Mouse (Mus musculus) ES-Bruce4 (cell line): ENCODE measurements around the gene Atxn1. TPM values are rescaled to one million over a fixed set of nuclear protein-coding genes. Genes with fewer than 3 reads are reported as not detected.

ENCODE experiments used
- H3K27ac ChIP-seq: 2 replicates; pipeline ENCODE4 v1.5.1; 2012; ENCODE audit warnings: low read length, inconsistent platforms; ENCODE audit not compliant: insufficient read depth
- H3K27me3 ChIP-seq: 2 replicates; pipeline ENCODE4 v1.6.1; 2012; ENCODE audit warnings: mild to moderate bottlenecking, low read length, inconsistent platforms; ENCODE audit not compliant: control insufficient read depth, poor library complexity, insufficient read depth, severe bottlenecking
- H3K36me3 ChIP-seq: 2 replicates; pipeline ENCODE4 v1.6.1; 2012; ENCODE audit warnings: inconsistent platforms, mild to moderate bottlenecking, low read length, moderate library complexity; ENCODE audit not compliant: control insufficient read depth, poor library complexity, insufficient read depth, severe bottlenecking
- H3K4me1 ChIP-seq: one replicate; pipeline ENCODE4 v1.8.1; 2011; ENCODE audit warnings: low read length; ENCODE audit not compliant: control insufficient read depth, insufficient read depth
- H3K4me3 ChIP-seq: 2 replicates; pipeline ENCODE4 v1.5.1; 2011; ENCODE audit warnings: low read depth, mild to moderate bottlenecking, low read length
- H3K9ac ChIP-seq: 2 replicates; pipeline ENCODE4 v1.6.1; 2012; ENCODE audit warnings: low read depth, mild to moderate bottlenecking, inconsistent platforms; ENCODE audit not compliant: poor library complexity, severe bottlenecking
- H3K9me3 ChIP-seq: replicated peaks from 2 replicates; pipeline ENCODE4 v1.6.1; 2012; ENCODE audit warnings: mild to moderate bottlenecking, low read length, inconsistent platforms; ENCODE audit not compliant: control insufficient read depth, poor library complexity, insufficient read depth, severe bottlenecking
- CTCF ChIP-seq: IDR thresholded peaks from one replicate; pipeline ENCODE4 v1.8.1; 2011; ENCODE audit warnings: low read depth, low read length
- EP300 ChIP-seq: IDR thresholded peaks from 2 replicates; pipeline ENCODE4 v1.6.1; 2011; ENCODE audit warnings: low read depth, low read length; ENCODE audit not compliant: insufficient read depth
- POLR2A ChIP-seq: IDR thresholded peaks from one replicate; pipeline ENCODE4 v1.8.1; 2011; ENCODE audit warnings: low read length; ENCODE audit not compliant: insufficient read depth
- polyA plus RNA-seq: library from polyadenylated mRNA; stranded (reverse); fragments of >200 nt; gene quantifications from 2 replicates; pipeline ENCODE4 v1.2.4, GENCODE M21; 2011; ENCODE audit warnings: low read depth; ENCODE audit not compliant: missing spikeins, insufficient read depth, insufficient read length

Atxn1 gene
- polyA plus RNA-seq, 1 experiment, result 10.1 TPM

GRCm38 (mm10) chr13:45951071-45951645 is 13.7 kb downstream of the Atxn1 start:
- no peak overlapping the region for H3K27ac ChIP-seq
- H3K4me3 ChIP-seq, result no peak overlapping the region

GRCm38 (mm10) chr13:45950355-45950861 is 14.4 kb downstream of the Atxn1 start:
- no peak overlapping the region for H3K4me3 ChIP-seq
- no peak overlapping the region for H3K27ac ChIP-seq

More at GRCm38 (mm10) chr13:45951071-45951645, 13.7 kb downstream of the Atxn1 start:
- H3K4me1 ChIP-seq, result no peaks in the 10 kb centered on the region
- H3K36me3 ChIP-seq, result no peaks in the 10 kb centered on the region
- TF ChIP-seq EP300 (no peak), CTCF (no peak), POLR2A (no peak)
- no peaks in the 10 kb centered on the region for H3K9me3 ChIP-seq
- no peaks in the 10 kb centered on the region for H3K27me3 ChIP-seq
- no peak overlapping the region for H3K9ac ChIP-seq

GRCm38 (mm10) chr13:45946136-45946535 is 18.7 kb downstream of the Atxn1 start:
- Histone ChIP-seq H3K9me3 (no peaks in the 10 kb centered on the region), H3K4me3 (no peak overlapping the region), H3K27ac (no peak overlapping the region), H3K36me3 (no peaks in the 10 kb centered on the region), H3K27me3 (no peaks in the 10 kb centered on the region), H3K4me1 (no peaks in the 10 kb centered on the region), H3K9ac (no peak overlapping the region)
- TF ChIP-seq CTCF (no peak), EP300 (no peak)

More at GRCm38 (mm10) chr13:45950355-45950861, 14.4 kb downstream of the Atxn1 start:
- no peaks in the 10 kb centered on the region for H3K27me3 ChIP-seq
- H3K36me3 ChIP-seq, result no peaks in the 10 kb centered on the region
- H3K9me3 ChIP-seq, result no peaks in the 10 kb centered on the region
- no peak overlapping the region for H3K9ac ChIP-seq
- no peak for TF ChIP-seq POLR2A
- no peak for TF ChIP-seq CTCF
- no peak for TF ChIP-seq EP300
- no peaks in the 10 kb centered on the region for H3K4me1 ChIP-seq

- Histone ChIP-seq H3K4me3 (no peak overlapping the region), H3K27ac (no peak overlapping the region), H3K9ac (no peak overlapping the region), H3K36me3 (no peaks in the 10 kb centered on the region), H3K9me3 (no peaks in the 10 kb centered on the region), H3K4me1 (no peaks in the 10 kb centered on the region), H3K27me3 (no peaks in the 10 kb centered on the region)
- TF ChIP-seq POLR2A, result no peak
- TF ChIP-seq EP300, result no peak
- no peak for TF ChIP-seq CTCF
These were observed 22.5 kb downstream of the Atxn1 start for GRCm38 (mm10) chr13:45942337-45942736.

GRCm38 (mm10) chr13:45940714-45941113 is 24.1 kb downstream of the Atxn1 start:
- Histone ChIP-seq H3K4me1 (no peaks in the 10 kb centered on the region), H3K27ac (no peak overlapping the region), H3K9me3 (no peaks in the 10 kb centered on the region), H3K9ac (no peak overlapping the region), H3K4me3 (no peak overlapping the region), H3K27me3 (no peaks in the 10 kb centered on the region), H3K36me3 (no peaks in the 10 kb centered on the region)
- TF ChIP-seq POLR2A, result no peak
- TF ChIP-seq EP300, result no peak
- no peak for TF ChIP-seq CTCF

- no peak overlapping the region for H3K9ac ChIP-seq
- H3K27me3 ChIP-seq, result no peaks in the 10 kb centered on the region
- H3K4me3 ChIP-seq, result no peak overlapping the region
- H3K27ac ChIP-seq, result no peak overlapping the region
- TF ChIP-seq CTCF (no peak), POLR2A (no peak), EP300 (no peak)
- no peaks in the 10 kb centered on the region for H3K36me3 ChIP-seq
- H3K9me3 ChIP-seq, result no peaks in the 10 kb centered on the region
- no peaks in the 10 kb centered on the region for H3K4me1 ChIP-seq
These were observed 25.2 kb downstream of the Atxn1 start for GRCm38 (mm10) chr13:45939561-45939960.
